Comparison of ENCODE assay signal across 8 mouse cellular contexts in the genomic region with DNA sequence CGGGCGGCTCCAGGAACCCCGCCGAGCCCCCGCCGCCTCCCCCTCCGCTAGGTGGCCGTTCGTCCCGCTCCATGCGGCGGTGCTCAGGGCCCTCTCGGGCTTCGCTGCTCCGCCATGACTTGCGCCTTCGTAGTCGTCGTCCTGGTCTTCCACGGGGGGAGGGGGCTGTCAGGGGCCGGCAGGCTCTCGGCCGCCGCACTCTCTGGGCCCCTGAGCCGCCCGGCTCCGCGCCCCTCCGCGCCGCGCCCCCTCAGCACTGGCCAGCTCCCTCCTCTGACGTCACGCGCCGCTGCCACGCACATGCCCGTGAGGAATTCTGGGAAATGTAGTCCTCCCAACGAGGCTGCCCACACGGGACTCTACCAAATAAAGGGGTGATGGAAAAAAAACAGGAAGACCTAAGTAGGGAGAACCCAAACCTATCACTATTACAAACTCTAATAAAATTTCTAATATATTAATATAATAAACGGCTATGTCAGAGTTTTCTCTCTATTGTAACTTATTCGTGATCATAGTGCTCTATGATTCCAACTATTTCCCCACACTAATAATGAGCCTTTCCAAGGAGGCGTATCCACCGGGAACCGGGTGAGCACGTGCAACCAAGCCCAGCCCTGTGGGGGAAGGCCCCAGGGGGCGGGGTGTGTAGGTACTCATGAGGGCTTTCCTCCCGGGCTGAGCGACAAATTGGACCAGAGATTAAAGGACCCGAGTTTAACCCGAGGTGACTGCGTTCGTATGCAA. TPM values are rescaled to one million over a fixed set of nuclear protein-coding genes. Genes with fewer than 3 reads are reported as not detected.
A peak's percentile ranks its signal among the peaks of the same experiment; 100 is the strongest.
DNase-seq lines count a peak whose midpoint lies in the region; ATAC-seq lines count a peak whose summit lies in the region.

No protein-coding gene starts in this region.

- peaks cover 8% of the 10 kb centered on the region for H3K4me1 ChIP-seq in intestine, embryonic 14.5 days (replicated peaks; ENCODE audit: control insufficient read depth, insufficient read depth, low read length)

- H3K27me3 ChIP-seq in intestine, embryonic 14.5 days (replicated peaks; ENCODE audit: control insufficient read depth, insufficient read depth, low read length): peaks cover 27% of the 10 kb centered on the region

- intact Hi-C loops in gastrocnemius, postnatal 14 days (cut with DNase I; ENCODE audit: low total_unique reads): no loop called here
- intact Hi-C loops in left cerebral cortex, postnatal 14 days (cut with DNase I): loop anchor here (1.0 kb wide), 1 partner anchor 72 kb away; no protein-coding TSS in a partner anchor

- 0 out of 2 replicates have a peak overlapping the region, but pooled peaks have one; percentile 33 for H3K27ac ChIP-seq in intestine, embryonic 14.5 days (ENCODE audit: low read depth)

- H3K4me3 ChIP-seq in intestine, embryonic 14.5 days (ENCODE audit: low read depth, low read length): peak overlapping the region; percentile 71

- H3K4me2 ChIP-seq in intestine, embryonic 14.5 days (ENCODE audit: low read length): peak overlapping the region; percentile 94

- H3K36me3 ChIP-seq in intestine, embryonic 14.5 days (ENCODE audit: control insufficient read depth, insufficient read depth, low read length): no peaks in the 10 kb centered on the region

- no peaks in the 10 kb centered on the region for H3K9me3 ChIP-seq in intestine, embryonic 14.5 days (ENCODE audit: control insufficient read depth, low read length)

- WGBS in intestine, embryonic 14.5 days: under 1% methylated on average over 51 of the region's 53 CpGs

- DNase-seq in adrenal gland, adult (ENCODE audit: inconsistent age in 2 of 2, low spot score in 1 of 2): peak; percentile 94 to 98
- peak; percentile 98 for DNase-seq in embryo, embryonic 10.5 days (ENCODE audit: low spot score)
- DNase-seq in gastrocnemius, postnatal 14 days: peak; percentile 91
- peak; percentile 93 for DNase-seq in intestine, embryonic 14.5 days (ENCODE audit: low spot score)
- peak; percentile 94 to 97 for DNase-seq in left cerebral cortex, postnatal 14 days (ENCODE audit: low spot score in 2 of 2)
- peak; percentile 97 for DNase-seq in mesoderm, embryonic 11.5 days (ENCODE audit: low read depth, low spot score)
- peak; percentile 92 to 93 for DNase-seq in right cerebral cortex, postnatal 36 days (ENCODE audit: low spot score in 2 of 2)
- DNase-seq in yolk sac, embryonic 10.5 days (ENCODE audit: low spot score): peak; percentile 93

- peak; percentile 96 for ATAC-seq in intestine, embryonic 14.5 days (replicated peaks; ENCODE audit: low FRiP score, low TSS enrichment, low read depth)

- peak overlapping the region; percentile 59 for H3K9ac ChIP-seq in intestine, embryonic 14.5 days (ENCODE audit: low read length)

RNA-seq across cellular contexts. Expression of gene Nr6a1, which starts 1.2 kb away (rescaled TPM):
- 1 to 10 TPM; 1.5 to 2.1 TPM for total RNA-seq in gastrocnemius, postnatal 14 days (2021)
- 2.4 TPM in 2 replicates for polyA plus RNA-seq in intestine, embryonic 14.5 days (2014; fragmentation: Nextera tagmentation; extraction: Ambion mirVana)
- total RNA-seq in left cerebral cortex, postnatal 14 days (2021): 1 to 10 TPM; 4.7 to 6.2 TPM

RNA-seq across cellular contexts. Expression of gene Olfml2a, which starts 5.5 kb away (rescaled TPM):
- total RNA-seq in gastrocnemius, postnatal 14 days (2021): 10 to 100 TPM; 13.7 to 18.8 TPM
- 0.91 and 1.2 TPM in 2 replicates for polyA plus RNA-seq in intestine, embryonic 14.5 days (2014; fragmentation: Nextera tagmentation; extraction: Ambion mirVana)
- total RNA-seq in left cerebral cortex, postnatal 14 days (2021): 1 to 10 TPM; 3.5 to 4.0 TPM

Comparison
In these comparisons a context has a peak if more than half of its experiments do, and no peak if none do; other contexts are left out.
1. Peak in every context shown above with its lines: DNase-seq, ATAC-seq, H3K4me3 ChIP-seq and H3K27ac ChIP-seq.